Mouse (Mus musculus) ES-Bruce4 (cell line): Measurements from ENCODE around the gene Cox11. TPM values are rescaled to one million over a fixed set of nuclear protein-coding genes. Genes with fewer than 3 reads are reported as not detected.

ENCODE experiments used
- H3K27ac ChIP-seq: 2 replicates; pipeline ENCODE4 v1.5.1; 2012; ENCODE audit warnings: low read length, inconsistent platforms; ENCODE audit not compliant: insufficient read depth
- H3K27me3 ChIP-seq: 2 replicates; pipeline ENCODE4 v1.6.1; 2012; ENCODE audit warnings: mild to moderate bottlenecking, low read length, inconsistent platforms; ENCODE audit not compliant: control insufficient read depth, poor library complexity, insufficient read depth, severe bottlenecking
- H3K36me3 ChIP-seq: 2 replicates; pipeline ENCODE4 v1.6.1; 2012; ENCODE audit warnings: inconsistent platforms, mild to moderate bottlenecking, low read length, moderate library complexity; ENCODE audit not compliant: control insufficient read depth, poor library complexity, insufficient read depth, severe bottlenecking
- H3K4me1 ChIP-seq: one replicate; pipeline ENCODE4 v1.8.1; 2011; ENCODE audit warnings: low read length; ENCODE audit not compliant: control insufficient read depth, insufficient read depth
- H3K4me3 ChIP-seq: 2 replicates; pipeline ENCODE4 v1.5.1; 2011; ENCODE audit warnings: low read depth, mild to moderate bottlenecking, low read length
- H3K9ac ChIP-seq: 2 replicates; pipeline ENCODE4 v1.6.1; 2012; ENCODE audit warnings: low read depth, mild to moderate bottlenecking, inconsistent platforms; ENCODE audit not compliant: poor library complexity, severe bottlenecking
- H3K9me3 ChIP-seq: replicated peaks from 2 replicates; pipeline ENCODE4 v1.6.1; 2012; ENCODE audit warnings: mild to moderate bottlenecking, low read length, inconsistent platforms; ENCODE audit not compliant: control insufficient read depth, poor library complexity, insufficient read depth, severe bottlenecking
- CTCF ChIP-seq: IDR thresholded peaks from one replicate; pipeline ENCODE4 v1.8.1; 2011; ENCODE audit warnings: low read depth, low read length
- EP300 ChIP-seq: IDR thresholded peaks from 2 replicates; pipeline ENCODE4 v1.6.1; 2011; ENCODE audit warnings: low read depth, low read length; ENCODE audit not compliant: insufficient read depth
- POLR2A ChIP-seq: IDR thresholded peaks from one replicate; pipeline ENCODE4 v1.8.1; 2011; ENCODE audit warnings: low read length; ENCODE audit not compliant: insufficient read depth
- polyA plus RNA-seq: library from polyadenylated mRNA; stranded (reverse); fragments of >200 nt; gene quantifications from 2 replicates; pipeline ENCODE4 v1.2.4, GENCODE M21; 2011; ENCODE audit warnings: low read depth; ENCODE audit not compliant: missing spikeins, insufficient read depth, insufficient read length

The Cox11 gene
- polyA plus RNA-seq, 1 experiment, result 28.1 TPM

- no peak for TF ChIP-seq EP300
- TF ChIP-seq CTCF, result no peak
- no peak for TF ChIP-seq POLR2A
- H3K9me3 ChIP-seq, result peaks cover 4% of the 10 kb centered on the region; the same call in 1 of the 2 replicates
- H3K27ac ChIP-seq, result no peak overlapping the region
- no peak overlapping the region for H3K4me3 ChIP-seq
- peaks cover 20% of the 10 kb centered on the region for H3K36me3 ChIP-seq
- no peak overlapping the region for H3K9ac ChIP-seq
- H3K27me3 ChIP-seq, result no peaks in the 10 kb centered on the region
- H3K4me1 ChIP-seq, result no peaks in the 10 kb centered on the region
Observed at GRCm38 (mm10) chr11:90657527-90657926, 19.6 kb downstream of the Cox11 start.

GRCm38 (mm10) chr11:90660662-90661061 lies 22.7 kb downstream of the Cox11 start:
- TF ChIP-seq EP300, result no peak
- no peak for TF ChIP-seq POLR2A
- TF ChIP-seq CTCF, result no peak
- Histone ChIP-seq H3K27me3 (no peaks in the 10 kb centered on the region), H3K27ac (no peak overlapping the region), H3K4me1 (no peaks in the 10 kb centered on the region), H3K9ac (no peak overlapping the region), H3K9me3 (peaks cover 4% of the 10 kb centered on the region; the same call in 1 of the 2 replicates), H3K36me3 (peaks cover 16% of the 10 kb centered on the region), H3K4me3 (no peak overlapping the region)

- Histone ChIP-seq H3K4me3 (no peak overlapping the region), H3K9ac (no peak overlapping the region), H3K27me3 (no peaks in the 10 kb centered on the region), H3K9me3 (no peaks in the 10 kb centered on the region), H3K4me1 (no peaks in the 10 kb centered on the region), H3K36me3 (peaks cover 8% of the 10 kb centered on the region), H3K27ac (no peak overlapping the region)
- TF ChIP-seq CTCF, result no peak
- no peak for TF ChIP-seq EP300
- TF ChIP-seq POLR2A, result no peak
Observed at GRCm38 (mm10) chr11:90663052-90663451, 25.1 kb downstream of the Cox11 start.

- Histone ChIP-seq H3K4me3 (no peak overlapping the region), H3K36me3 (peaks cover 7% of the 10 kb centered on the region), H3K27ac (no peak overlapping the region), H3K27me3 (no peaks in the 10 kb centered on the region), H3K9ac (no peak overlapping the region), H3K9me3 (no peaks in the 10 kb centered on the region), H3K4me1 (no peaks in the 10 kb centered on the region)
- TF ChIP-seq CTCF (no peak), EP300 (no peak), POLR2A (no peak)
Observed at GRCm38 (mm10) chr11:90663618-90664297, 25.8 kb downstream of the Cox11 start.

- TF ChIP-seq EP300 (no peak), POLR2A (no peak), CTCF (no peak)
- no peak overlapping the region for H3K27ac ChIP-seq
- H3K36me3 ChIP-seq, result peaks cover 7% of the 10 kb centered on the region
- no peaks in the 10 kb centered on the region for H3K9me3 ChIP-seq
- H3K4me1 ChIP-seq, result no peaks in the 10 kb centered on the region
- no peak overlapping the region for H3K4me3 ChIP-seq
- H3K27me3 ChIP-seq, result no peaks in the 10 kb centered on the region
- H3K9ac ChIP-seq, result no peak overlapping the region
Observed at GRCm38 (mm10) chr11:90664345-90664986, 26.5 kb downstream of the Cox11 start.

GRCm38 (mm10) chr11:90665161-90665560 lies 27.2 kb downstream of the Cox11 start:
- H3K9ac ChIP-seq, result no peak overlapping the region
- no peak overlapping the region for H3K27ac ChIP-seq
- no peaks in the 10 kb centered on the region for H3K27me3 ChIP-seq
- TF ChIP-seq POLR2A, result no peak
- no peak for TF ChIP-seq CTCF
- TF ChIP-seq EP300, result no peak
- no peaks in the 10 kb centered on the region for H3K9me3 ChIP-seq
- no peak overlapping the region for H3K4me3 ChIP-seq
- no peaks in the 10 kb centered on the region for H3K4me1 ChIP-seq
- peaks cover 7% of the 10 kb centered on the region for H3K36me3 ChIP-seq
